Mouse (Mus musculus) embryonic facial prominence, embryonic 10.5 days (tissue): ENCODE measurements at regions not wholly inside any gene's neighbourhood (a gene's known extent, or its start where the extent isn't known, plus 50 kb on each side); places are given as distances from the start of the nearest gene placed in this dataset.

Source experiments
- DNase-seq: peaks from one replicate; pipeline ENCODE4 v3.0.0-alpha.2; 2017; ENCODE audit warnings: low spot score
- H3K27ac ChIP-seq: fragments of 300-500 bp; sonication (generic); replicated peaks from 2 replicates; pipeline ENCODE4 v1.5.1; 2016; ENCODE audit warnings: mild to moderate bottlenecking
- H3K27me3 ChIP-seq: fragments of 300-500 bp; sonication (generic); replicated peaks from 2 replicates; pipeline ENCODE4 v1.6.1; 2016; ENCODE audit warnings: low read depth, mild to moderate bottlenecking; ENCODE audit not compliant: poor library complexity, severe bottlenecking
- H3K36me3 ChIP-seq: fragments of 300-500 bp; sonication (generic); replicated peaks from 2 replicates; pipeline ENCODE4 v1.6.1; 2016; ENCODE audit warnings: mild to moderate bottlenecking, moderate library complexity
- H3K4me1 ChIP-seq: fragments of 300-500 bp; sonication (generic); 2 replicates; pipeline ENCODE4 v1.6.1; 2016
- H3K4me3 ChIP-seq: fragments of 300-500 bp; sonication (generic); 2 replicates; pipeline ENCODE4 v1.5.1; 2016; ENCODE audit warnings: mild to moderate bottlenecking, moderate library complexity
- H3K9me3 ChIP-seq: fragments of 300-500 bp; sonication (generic); 2 replicates; pipeline ENCODE4 v1.6.1; 2016; ENCODE audit warnings: mild to moderate bottlenecking
- WGBS: fragments of 180-500 bp; shearing (Covaris S2); methylation state at CpG from one replicate; pipeline ENCODE4 v1.1.7; 2016; 5-methylcytosine and 5-hydroxymethylcytosine counted together

GRCm38 (mm10) chr3:41426946-41427345, 128.6 kb upstream of the Jade1 start:
- Histone ChIP-seq H3K4me1 (peaks cover 26% of the 10 kb centered on the region), H3K4me3 (no peak overlapping the region), H3K9me3 (no peaks in the 10 kb centered on the region), H3K36me3 (no peaks in the 10 kb centered on the region), H3K27me3 (0 out of 2 replicates have a peak, but pooled peaks cover 5% of the 10 kb centered on the region), H3K27ac (no peak overlapping the region)
- DNase-seq = no peak
- WGBS = 73% methylated on average over 3 of the region's 3 CpGs

GRCm38 (mm10) chr3:41425863-41426262, 129.7 kb upstream of the Jade1 start:
- no peak overlapping the region for H3K4me3 ChIP-seq
- H3K4me1 ChIP-seq = peaks cover 26% of the 10 kb centered on the region
- H3K27me3 ChIP-seq = 0 out of 2 replicates have a peak, but pooled peaks cover 5% of the 10 kb centered on the region
- no peaks in the 10 kb centered on the region for H3K36me3 ChIP-seq
- no peaks in the 10 kb centered on the region for H3K9me3 ChIP-seq
- DNase-seq = no peak
- H3K27ac ChIP-seq = no peak overlapping the region
- 81% methylated on average over 8 of the region's 8 CpGs for WGBS

GRCm38 (mm10) chr3:41424142-41424939, 131.2 kb upstream of the Jade1 start:
- WGBS = 13% methylated on average over 10 of the region's 10 CpGs

GRCm38 (mm10) chr3:41423630-41424029, 131.9 kb upstream of the Jade1 start:
- no peaks in the 10 kb centered on the region for H3K36me3 ChIP-seq
- 63% methylated on average over 5 of the region's 5 CpGs for WGBS
- H3K27me3 ChIP-seq = 0 out of 2 replicates have a peak, but pooled peaks cover 5% of the 10 kb centered on the region
- no peak overlapping the region for H3K4me3 ChIP-seq
- no peaks in the 10 kb centered on the region for H3K9me3 ChIP-seq
- peaks cover 16% of the 10 kb centered on the region for H3K4me1 ChIP-seq
- H3K27ac ChIP-seq = no peak overlapping the region
- DNase-seq = no peak

More at GRCm38 (mm10) chr3:41424142-41424939, 131.2 kb upstream of the Jade1 start:
- DNase-seq = no peak
- Histone ChIP-seq H3K4me3 (no peak overlapping the region), H3K9me3 (no peaks in the 10 kb centered on the region), H3K27me3 (0 out of 2 replicates have a peak, but pooled peaks cover 5% of the 10 kb centered on the region), H3K36me3 (no peaks in the 10 kb centered on the region), H3K27ac (no peak overlapping the region; the same call in 1 of the 2 replicates), H3K4me1 (peaks cover 16% of the 10 kb centered on the region)

GRCm38 (mm10) chr3:41422615-41423579, 132.6 kb upstream of the Jade1 start:
- DNase-seq = no peak
- whole genome bisulfite sequencing = 23% methylated on average over 14 of the region's 14 CpGs
- no peak overlapping the region for H3K27ac ChIP-seq
- peaks cover 16% of the 10 kb centered on the region for H3K4me1 ChIP-seq
- H3K4me3 ChIP-seq = no peak overlapping the region
- H3K9me3 ChIP-seq = no peaks in the 10 kb centered on the region
- H3K36me3 ChIP-seq = no peaks in the 10 kb centered on the region
- H3K27me3 ChIP-seq = 0 out of 2 replicates have a peak, but pooled peaks cover 5% of the 10 kb centered on the region

- no peaks in the 10 kb centered on the region for H3K9me3 ChIP-seq
- H3K36me3 ChIP-seq = no peaks in the 10 kb centered on the region
- peaks cover 5% of the 10 kb centered on the region; the same call in 1 of the 2 replicates for H3K27me3 ChIP-seq
- 95% methylated on average over 1 of the region's 1 CpGs for WGBS
- H3K4me1 ChIP-seq = peaks cover 7% of the 10 kb centered on the region
- no peak for DNase-seq
- no peak overlapping the region for H3K4me3 ChIP-seq
- no peak overlapping the region for H3K27ac ChIP-seq
Observed at GRCm38 (mm10) chr3:41413771-41414170, 141.8 kb upstream of the Jade1 start.

GRCm38 (mm10) chr3:41412698-41413097, 142.8 kb upstream of the Jade1 start:
- 82% methylated on average over 2 of the region's 2 CpGs for WGBS
- H3K4me1 ChIP-seq = peaks cover 13% of the 10 kb centered on the region
- no peak overlapping the region for H3K27ac ChIP-seq
- no peaks in the 10 kb centered on the region for H3K9me3 ChIP-seq
- no peaks in the 10 kb centered on the region for H3K36me3 ChIP-seq
- H3K4me3 ChIP-seq = no peak overlapping the region
- H3K27me3 ChIP-seq = peaks cover 5% of the 10 kb centered on the region; the same call in 1 of the 2 replicates
- DNase-seq = no peak

GRCm38 (mm10) chr3:41408821-41409737, 146.5 kb upstream of the Jade1 start:
- H3K9me3 ChIP-seq = no peaks in the 10 kb centered on the region
- peaks cover 13% of the 10 kb centered on the region for H3K4me1 ChIP-seq
- peak overlapping the region; percentile 57 for H3K27ac ChIP-seq
- H3K36me3 ChIP-seq = no peaks in the 10 kb centered on the region
- 37% methylated on average over 15 of the region's 15 CpGs for WGBS
- peak overlapping the region; percentile 54 for H3K4me3 ChIP-seq
- peaks cover 15% of the 10 kb centered on the region for H3K27me3 ChIP-seq
- DNase-seq = no peak

- Histone ChIP-seq H3K4me1 (peaks cover 13% of the 10 kb centered on the region), H3K27ac (peak overlapping the region; percentile 57), H3K36me3 (no peaks in the 10 kb centered on the region), H3K4me3 (peak overlapping the region; percentile 54), H3K9me3 (no peaks in the 10 kb centered on the region), H3K27me3 (peaks cover 15% of the 10 kb centered on the region)
- WGBS = 15% methylated on average over 14 of the region's 14 CpGs
- peak; percentile 67 for DNase-seq
Observed at GRCm38 (mm10) chr3:41408423-41408820, 147.1 kb upstream of the Jade1 start.

- WGBS = 78% methylated on average over 9 of the region's 9 CpGs
- peak overlapping the region; percentile 54 for H3K4me3 ChIP-seq
- peaks cover 13% of the 10 kb centered on the region for H3K4me1 ChIP-seq
- no peak overlapping the region; the same call in 1 of the 2 replicates for H3K27ac ChIP-seq
- H3K36me3 ChIP-seq = no peaks in the 10 kb centered on the region
- H3K27me3 ChIP-seq = peaks cover 15% of the 10 kb centered on the region
- DNase-seq = no peak
- no peaks in the 10 kb centered on the region for H3K9me3 ChIP-seq
Observed at GRCm38 (mm10) chr3:41407988-41408387, 147.5 kb upstream of the Jade1 start.

- DNase-seq = no peak
- Histone ChIP-seq H3K27ac (no peak overlapping the region), H3K9me3 (no peaks in the 10 kb centered on the region), H3K36me3 (no peaks in the 10 kb centered on the region), H3K27me3 (peaks cover 15% of the 10 kb centered on the region), H3K4me1 (peaks cover 13% of the 10 kb centered on the region), H3K4me3 (no peak overlapping the region)
- WGBS = 78% methylated on average over 1 of the region's 1 CpGs
Observed at GRCm38 (mm10) chr3:41407520-41407919, 148.0 kb upstream of the Jade1 start.
